Mouse (Mus musculus) C2C12 (cell line): ENCODE data around the gene Fgr. TPM values are rescaled to one million over a fixed set of nuclear protein-coding genes. Genes with fewer than 3 reads are reported as not detected.
A peak's percentile ranks its signal among the peaks of the same experiment; 100 is the strongest.
"Not testable (repeated sequence)": the region's sequence is repeated elsewhere in the genome, so short reads cannot be mapped to it uniquely, and the experiment has no call there.

Experiments used
- H3K27me3 ChIP-seq: one replicate; pipeline ENCODE4 v1.6.1; 2011; ENCODE audit not compliant: control insufficient read depth, insufficient read depth, insufficient read length
- H3K36me3 ChIP-seq: one replicate; pipeline ENCODE4 v1.6.1; 2011; ENCODE audit not compliant: control insufficient read depth, insufficient read depth
- H3K4me3 ChIP-seq: one replicate; pipeline ENCODE4 v1.5.1; 2011; ENCODE audit warnings: mild to moderate bottlenecking, control low read depth; ENCODE audit not compliant: poor library complexity, insufficient read depth, severe bottlenecking
- H3K79me2 ChIP-seq: one replicate; pipeline ENCODE4 v1.6.1; 2011; ENCODE audit not compliant: control insufficient read depth, insufficient read depth
- H3K79me3 ChIP-seq: one replicate; pipeline ENCODE4 v1.6.1; 2011; ENCODE audit warnings: low read depth, control low read depth
- H3ac ChIP-seq: one replicate; pipeline ENCODE3; 2011; ENCODE audit warnings: low read depth; ENCODE audit not compliant: control insufficient read depth, insufficient read length
- CEBPB ChIP-seq: IDR thresholded peaks from one replicate; pipeline ENCODE4 v1.6.1; 2011; ENCODE audit warnings: low read depth, mild to moderate bottlenecking, control low read depth, moderate library complexity
- CTCF ChIP-seq: IDR thresholded peaks from one replicate; pipeline ENCODE4 v1.5.1; 2011; ENCODE audit not compliant: control insufficient read depth, insufficient read depth, insufficient read length
- FOSL1 ChIP-seq: IDR thresholded peaks from one replicate; pipeline ENCODE4 v1.8.0; 2011; ENCODE audit warnings: mild to moderate bottlenecking, low read length; ENCODE audit not compliant: poor library complexity, insufficient read depth, severe bottlenecking
- MAX ChIP-seq: IDR thresholded peaks from one replicate; pipeline ENCODE4 v1.6.1; 2011; ENCODE audit warnings: mild to moderate bottlenecking, control low read depth
- MYOD1 ChIP-seq: IDR thresholded peaks from one replicate; pipeline ENCODE4 v1.6.1; 2011; ENCODE audit warnings: low read depth; ENCODE audit not compliant: control insufficient read depth, insufficient read length
- MYOG ChIP-seq: IDR thresholded peaks from one replicate; pipeline ENCODE4 v1.6.1; 2011; ENCODE audit not compliant: control insufficient read depth, insufficient read length; ENCODE audit errors: extremely low read depth
- USF1 ChIP-seq: IDR thresholded peaks from one replicate; pipeline ENCODE4 v1.6.1; 2011; ENCODE audit warnings: low read depth, mild to moderate bottlenecking, control low read depth, moderate library complexity
- polyA plus RNA-seq: library from polyadenylated mRNA; unstranded; fragments of >200 nt; fragmentation: generic; extraction: Trizol; gene quantifications from one replicate; pipeline ENCODE4 v1.2.1, GENCODE M21; 2012; ENCODE audit warnings: missing spikeins

Gene Fgr
- polyA plus RNA-seq, 1 experiment = 0.01 TPM

DNA sequence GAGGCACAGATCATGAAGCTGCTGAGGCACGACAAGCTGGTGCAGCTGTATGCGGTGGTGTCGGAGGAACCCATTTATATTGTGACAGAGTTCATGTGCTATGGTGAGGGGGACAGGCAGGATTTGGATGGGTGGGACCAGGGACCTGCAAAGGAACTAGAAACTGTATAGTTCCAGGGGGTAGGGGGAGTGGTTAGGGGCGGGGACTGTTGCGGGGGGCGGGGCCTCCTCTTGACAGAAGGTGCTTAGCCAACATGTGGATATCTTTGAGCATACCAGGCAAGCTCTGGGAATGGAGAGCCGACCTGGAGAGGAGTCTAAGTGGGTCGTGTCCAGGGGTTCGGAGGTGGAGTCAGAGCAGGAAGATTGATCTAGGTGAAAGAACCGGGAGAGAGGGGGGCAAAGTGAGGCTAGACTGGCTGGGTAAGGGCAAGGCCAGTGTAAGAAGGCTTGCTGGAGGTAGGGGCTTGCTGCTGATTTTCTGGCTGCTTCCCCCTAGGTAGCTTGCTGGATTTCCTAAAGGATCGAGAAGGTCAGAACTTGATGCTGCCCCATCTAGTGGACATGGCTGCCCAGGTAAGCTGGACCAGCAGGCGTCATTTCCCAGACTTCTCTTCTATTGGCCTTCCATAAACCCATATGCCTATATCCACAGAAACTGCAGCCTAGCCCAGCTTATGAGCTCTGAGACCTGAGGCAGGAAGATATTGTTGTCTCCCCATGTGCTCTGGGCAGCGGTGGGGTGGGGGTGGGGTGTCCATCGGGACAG lies 23.8 kb downstream of the Fgr start:
- peaks cover 26% of the 10 kb centered on the region for H3K27me3 ChIP-seq
- TF ChIP-seq MAX (no peak), MYOD1 (no peak), USF1 (no peak), CEBPB (no peak), CTCF (no peak), MYOG (no peak), FOSL1 (no peak)
- no peaks in the 10 kb centered on the region for H3K79me2 ChIP-seq
- no peak overlapping the region for H3ac ChIP-seq
- no peak overlapping the region for H3K4me3 ChIP-seq
- H3K79me3 ChIP-seq = no peaks in the 10 kb centered on the region
- no peaks in the 10 kb centered on the region for H3K36me3 ChIP-seq

GRCm38 (mm10) chr4:133002896-133003295 lies 29.0 kb downstream of the Fgr start:
- H3K36me3 ChIP-seq = no peaks in the 10 kb centered on the region
- H3K79me3 ChIP-seq = no peaks in the 10 kb centered on the region
- H3K79me2 ChIP-seq = no peaks in the 10 kb centered on the region
- H3K4me3 ChIP-seq = no peak overlapping the region
- H3K27me3 ChIP-seq = peaks cover 20% of the 10 kb centered on the region
- H3ac ChIP-seq = no peak overlapping the region
- TF ChIP-seq MYOG (no peak), USF1 (no peak), FOSL1 (no peak), MAX (no peak), MYOD1 (no peak), CEBPB (no peak), CTCF (no peak)

DNA sequence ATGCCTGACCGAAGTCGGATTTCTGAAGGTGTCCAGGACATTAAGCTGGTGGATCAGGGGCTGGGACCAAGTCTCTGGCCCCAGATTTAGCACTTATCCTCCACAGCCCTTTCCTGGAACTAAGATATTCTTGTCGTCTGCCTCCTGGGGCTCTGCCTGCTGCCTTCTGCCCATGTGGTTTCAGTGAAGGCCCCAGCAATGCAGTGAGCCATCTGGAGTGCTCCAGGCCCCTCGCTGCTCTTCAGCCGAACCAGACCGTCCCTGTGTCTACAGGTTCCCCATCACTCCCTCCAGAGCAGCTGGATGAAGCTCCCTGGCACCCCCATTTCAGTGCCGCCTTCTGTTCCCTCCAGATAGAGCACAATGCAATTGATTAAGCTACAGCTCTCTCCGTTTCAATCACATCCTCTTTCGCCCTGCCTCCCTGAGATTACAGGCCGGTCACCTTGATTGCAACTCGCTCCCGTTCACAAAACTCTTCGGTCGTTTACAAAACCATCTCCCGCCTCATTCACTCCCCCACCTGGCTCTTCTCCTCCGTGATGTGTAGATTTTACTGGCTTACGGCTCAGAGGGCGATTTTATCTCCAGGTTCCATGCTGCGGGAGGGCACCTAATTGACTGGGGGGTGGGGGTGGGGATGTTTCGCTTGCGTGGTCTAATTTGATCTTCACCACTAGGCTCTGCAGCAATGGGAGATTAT lies 29.6 kb downstream of the Fgr start:
- Histone ChIP-seq H3K27me3 (peaks cover 17% of the 10 kb centered on the region), H3ac (no peak overlapping the region), H3K36me3 (no peaks in the 10 kb centered on the region), H3K79me2 (no peaks in the 10 kb centered on the region), H3K79me3 (no peaks in the 10 kb centered on the region), H3K4me3 (no peak overlapping the region)
- TF ChIP-seq CEBPB = no peak

DNA sequence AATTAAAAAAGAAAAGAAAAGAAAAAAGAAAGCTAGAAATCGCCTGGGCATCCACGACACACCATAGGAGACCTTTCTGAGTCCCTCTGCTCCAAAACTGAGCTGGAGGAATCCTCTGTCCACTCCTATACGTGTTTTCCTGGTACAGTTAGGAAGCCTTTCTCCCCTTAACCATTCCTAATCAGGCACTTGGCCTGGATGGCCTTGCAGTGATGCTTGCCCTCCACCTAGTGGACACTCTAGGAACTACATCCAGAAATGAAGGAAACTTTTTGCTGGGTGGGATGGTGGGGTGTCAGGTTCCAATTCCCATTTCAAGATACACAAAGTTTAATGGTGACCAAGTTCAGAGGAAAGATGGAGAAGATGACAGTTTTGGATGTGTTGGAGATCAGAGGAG lies 31.3 kb downstream of the Fgr start:
- H3K27me3 ChIP-seq = peaks cover 12% of the 10 kb centered on the region
- no peaks in the 10 kb centered on the region for H3K79me3 ChIP-seq
- peak; percentile 56 for TF ChIP-seq CTCF
- TF ChIP-seq CEBPB = no peak
- no peak overlapping the region for H3K4me3 ChIP-seq
- no peaks in the 10 kb centered on the region for H3K36me3 ChIP-seq
- no peak overlapping the region for H3ac ChIP-seq
- no peaks in the 10 kb centered on the region for H3K79me2 ChIP-seq

- H3K27me3 ChIP-seq, H3K79me3 ChIP-seq, H3K4me3 ChIP-seq, H3K36me3 ChIP-seq, H3ac ChIP-seq, H3K79me2 ChIP-seq: not testable (repeated sequence)
These were observed 32.1 kb downstream of the Fgr start for GRCm38 (mm10) chr4:133005885-133006451.

GRCm38 (mm10) chr4:133007513-133008380 lies 33.9 kb downstream of the Fgr start:
- no peak overlapping the region for H3ac ChIP-seq
- H3K4me3 ChIP-seq = no peak overlapping the region
- no peaks in the 10 kb centered on the region for H3K36me3 ChIP-seq
- H3K79me2 ChIP-seq = peaks cover 15% of the 10 kb centered on the region
- no peaks in the 10 kb centered on the region for H3K79me3 ChIP-seq
- no peaks in the 10 kb centered on the region for H3K27me3 ChIP-seq
- TF ChIP-seq CTCF = no peak
- no peak for TF ChIP-seq MYOG
- TF ChIP-seq FOSL1 = no peak
- TF ChIP-seq MYOD1 = no peak
- no peak for TF ChIP-seq MAX
- TF ChIP-seq USF1 = no peak
- no peak for TF ChIP-seq CEBPB
